Mouse (Mus musculus) limb, embryonic 11.5 days (tissue): Measurements from ENCODE around the gene Gfra1. TPM values are rescaled to one million over a fixed set of nuclear protein-coding genes. Genes with fewer than 3 reads are reported as not detected.

Experiments
- ATAC-seq: fragments of 200-750 bp; cut with Nextera tagmentation; 2 replicates; pipeline ENCODE4 v1.8.0; 2017; ENCODE audit warnings: low read depth; ENCODE audit not compliant: insufficient number of reproducible peaks, low FRiP score, low TSS enrichment
- DNase-seq: peaks from one replicate; pipeline ENCODE4 v3.0.0-alpha.2; 2015; ENCODE audit warnings: low spot score
- H3K27ac ChIP-seq: fragments of 300-500 bp; sonication (generic); replicated peaks from 2 replicates; pipeline ENCODE4 v1.5.1; 2014; ENCODE audit warnings: low read depth, mild to moderate bottlenecking, low read length
- H3K27me3 ChIP-seq: fragments of 300-500 bp; sonication (generic); 2 replicates; pipeline ENCODE4 v1.6.1; 2014; ENCODE audit warnings: mild to moderate bottlenecking, low read length, mixed read lengths; ENCODE audit not compliant: control insufficient read depth, insufficient read depth
- H3K36me3 ChIP-seq: fragments of 300-500 bp; sonication (generic); 2 replicates; pipeline ENCODE4 v1.6.1; 2014; ENCODE audit warnings: mild to moderate bottlenecking, low read length, moderate library complexity, mixed read lengths; ENCODE audit not compliant: control insufficient read depth, insufficient read depth
- H3K4me1 ChIP-seq: fragments of 300-500 bp; sonication (generic); 2 replicates; pipeline ENCODE4 v1.6.1; 2014; ENCODE audit warnings: low read length, mixed read lengths; ENCODE audit not compliant: control insufficient read depth, insufficient read depth
- H3K4me2 ChIP-seq: fragments of 300-500 bp; sonication (generic); 2 replicates; pipeline ENCODE4 v1.6.1; 2014; ENCODE audit warnings: low read depth, mild to moderate bottlenecking, moderate library complexity; ENCODE audit not compliant: severe bottlenecking
- H3K4me3 ChIP-seq: fragments of 300-500 bp; sonication (generic); 2 replicates; pipeline ENCODE4 v1.5.1; 2014; ENCODE audit warnings: low read depth, low read length
- H3K9ac ChIP-seq: fragments of 300-500 bp; sonication (generic); 2 replicates; pipeline ENCODE4 v1.6.1; 2014; ENCODE audit warnings: mild to moderate bottlenecking, low read length
- H3K9me3 ChIP-seq: fragments of 300-500 bp; sonication (generic); 2 replicates; pipeline ENCODE4 v1.6.1; 2016; ENCODE audit warnings: low read length; ENCODE audit not compliant: control insufficient read depth
- WGBS: fragments of 180-500 bp; shearing (Covaris S2); extraction: QIAGEN DNeasy Blood & Tissue Kit; methylation state at CpG from one replicate; pipeline ENCODE4 v1.1.7; 2014; 5-methylcytosine and 5-hydroxymethylcytosine counted together
- polyA plus RNA-seq: library from polyadenylated mRNA; unstranded; fragments of >200 nt; fragmentation: Nextera tagmentation; extraction: Ambion mirVana; gene quantifications from 2 replicates; pipeline ENCODE4 v1.2.1, GENCODE M21; 2014

The Gfra1 gene
- polyA plus RNA-seq, 1 experiment from 2014 or later: 5.6 TPM

- WGBS: 31% methylated on average over 8 of the region's 8 CpGs
- Histone ChIP-seq H3K4me3 (no peak overlapping the region; the same call in 1 of the 2 replicates), H3K27ac (no peak overlapping the region), H3K9ac (no peak overlapping the region), H3K9me3 (no peaks in the 10 kb centered on the region), H3K4me2 (no peak overlapping the region), H3K27me3 (peaks cover 28% of the 10 kb centered on the region), H3K4me1 (peaks cover 24% of the 10 kb centered on the region), H3K36me3 (no peaks in the 10 kb centered on the region)
- ATAC-seq (no peak), DNase-seq (peak; percentile 55)
Measured at GRCm38 (mm10) chr19:58452178-58452819, 3.4 kb downstream of the Gfra1 start.

GRCm38 (mm10) chr19:58451323-58451722 is 4.4 kb downstream of the Gfra1 start:
- Histone ChIP-seq H3K36me3 (no peaks in the 10 kb centered on the region), H3K4me3 (no peak overlapping the region), H3K27me3 (peaks cover 26% of the 10 kb centered on the region), H3K4me1 (peaks cover 19% of the 10 kb centered on the region), H3K27ac (no peak overlapping the region), H3K9me3 (no peaks in the 10 kb centered on the region), H3K9ac (no peak overlapping the region), H3K4me2 (no peak overlapping the region)
- DNase-seq (no peak), ATAC-seq (no peak)
- WGBS: 35% methylated on average over 6 of the region's 6 CpGs

- 72% methylated on average over 5 of the region's 5 CpGs for WGBS
- Histone ChIP-seq H3K9me3 (no peaks in the 10 kb centered on the region), H3K4me2 (no peak overlapping the region), H3K27me3 (peaks cover 23% of the 10 kb centered on the region), H3K4me1 (peaks cover 17% of the 10 kb centered on the region), H3K9ac (no peak overlapping the region), H3K4me3 (no peak overlapping the region), H3K27ac (no peak overlapping the region), H3K36me3 (no peaks in the 10 kb centered on the region)
- DNase-seq (no peak), ATAC-seq (no peak)
Measured at GRCm38 (mm10) chr19:58450716-58451115, 5.0 kb downstream of the Gfra1 start.

- H3K4me1 ChIP-seq: peaks cover 6% of the 10 kb centered on the region
- WGBS: 61% methylated on average over 10 of the region's 10 CpGs
- ATAC-seq (no peak), DNase-seq (no peak)
- H3K9ac ChIP-seq: no peak overlapping the region
- H3K4me3 ChIP-seq: no peak overlapping the region
- H3K36me3 ChIP-seq: no peaks in the 10 kb centered on the region
- no peak overlapping the region for H3K27ac ChIP-seq
- H3K4me2 ChIP-seq: no peak overlapping the region
- H3K27me3 ChIP-seq: no peaks in the 10 kb centered on the region
- H3K9me3 ChIP-seq: no peaks in the 10 kb centered on the region
Measured at GRCm38 (mm10) chr19:58442785-58443732, 12.7 kb downstream of the Gfra1 start.

- Histone ChIP-seq H3K4me3 (no peak overlapping the region), H3K27me3 (no peaks in the 10 kb centered on the region), H3K9ac (no peak overlapping the region), H3K9me3 (no peaks in the 10 kb centered on the region), H3K4me2 (no peak overlapping the region), H3K36me3 (no peaks in the 10 kb centered on the region), H3K4me1 (peaks cover 10% of the 10 kb centered on the region), H3K27ac (no peak overlapping the region)
- no peak for ATAC-seq
- no peak for DNase-seq
- WGBS: 66% methylated on average over 7 of the region's 7 CpGs
Measured at GRCm38 (mm10) chr19:58441785-58442184, 13.9 kb downstream of the Gfra1 start.

GRCm38 (mm10) chr19:58441246-58441645 is 14.5 kb downstream of the Gfra1 start:
- H3K27me3 ChIP-seq: no peaks in the 10 kb centered on the region
- no peaks in the 10 kb centered on the region for H3K36me3 ChIP-seq
- DNase-seq (no peak), ATAC-seq (no peak)
- peaks cover 10% of the 10 kb centered on the region for H3K4me1 ChIP-seq
- 90% methylated on average over 7 of the region's 7 CpGs for WGBS
- H3K9me3 ChIP-seq: no peaks in the 10 kb centered on the region
- no peak overlapping the region for H3K9ac ChIP-seq
- no peak overlapping the region for H3K4me2 ChIP-seq
- H3K27ac ChIP-seq: no peak overlapping the region
- H3K4me3 ChIP-seq: no peak overlapping the region

- 80% methylated on average over 4 of the region's 4 CpGs for WGBS
- no peaks in the 10 kb centered on the region for H3K36me3 ChIP-seq
- no peak overlapping the region for H3K4me3 ChIP-seq
- no peak overlapping the region for H3K4me2 ChIP-seq
- H3K27ac ChIP-seq: no peak overlapping the region
- no peaks in the 10 kb centered on the region for H3K27me3 ChIP-seq
- DNase-seq (no peak), ATAC-seq (no peak)
- H3K9ac ChIP-seq: no peak overlapping the region
- no peaks in the 10 kb centered on the region for H3K9me3 ChIP-seq
- H3K4me1 ChIP-seq: peaks cover 7% of the 10 kb centered on the region
Measured at GRCm38 (mm10) chr19:58438762-58439161, 16.9 kb downstream of the Gfra1 start.

- WGBS: 85% methylated on average over 10 of the region's 10 CpGs
- Histone ChIP-seq H3K36me3 (no peaks in the 10 kb centered on the region), H3K4me1 (peaks cover 5% of the 10 kb centered on the region; the same call in 1 of the 2 replicates), H3K27ac (no peak overlapping the region), H3K4me3 (no peak overlapping the region), H3K4me2 (no peak overlapping the region), H3K27me3 (no peaks in the 10 kb centered on the region), H3K9ac (no peak overlapping the region), H3K9me3 (no peaks in the 10 kb centered on the region)
- ATAC-seq (no peak), DNase-seq (no peak)
Measured at GRCm38 (mm10) chr19:58437441-58438071, 18.2 kb downstream of the Gfra1 start.
